Mouse (Mus musculus): ENCODE measurements around the gene Tbl2.

DNA sequence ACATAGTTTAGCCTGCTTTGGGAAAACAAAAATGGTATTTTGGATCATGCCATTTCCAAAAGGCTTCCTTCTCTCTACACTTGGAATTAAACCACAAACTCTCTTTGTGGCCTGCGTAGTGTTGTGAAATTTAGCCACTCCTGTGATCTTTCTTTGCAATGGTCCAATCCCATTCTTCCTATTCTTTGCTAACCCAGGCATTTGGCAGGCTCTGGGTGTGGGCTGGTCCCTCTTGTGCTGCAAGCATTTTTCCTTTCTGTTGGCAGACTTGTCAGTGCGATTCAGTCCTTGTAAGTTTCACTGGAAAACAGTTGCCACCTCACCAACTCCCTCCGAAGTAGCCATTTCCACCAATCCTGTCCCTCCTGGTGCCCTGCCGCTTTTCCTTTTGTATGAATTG, 11.8 kb downstream of the Tbl2 start:
- TF ChIP-seq MAFK (IDR thresholded peaks at IDR 0.05; ENCODE audit: insufficient read depth, low read depth, low read length) (no peak), ZNF384 (IDR thresholded peaks at IDR 0.05; ENCODE audit: low read depth, low read length) (no peak), HCFC1 (IDR thresholded peaks at IDR 0.05; ENCODE audit: borderline replicate concordance, insufficient read depth, low read length) (no peak)

All from ES-E14 (cell line).